Mouse (Mus musculus) bone marrow macrophage, adult 2 months (primary cell): ENCODE data around the gene Anapc4.

ENCODE experiments used
- CTCF ChIP-seq: IDR thresholded peaks from 2 replicates; pipeline ENCODE4 v1.5.1; 2012; ENCODE audit warnings: low read depth, mild to moderate bottlenecking, low read length, moderate library complexity
- POLR2A ChIP-seq: IDR thresholded peaks from 2 replicates; pipeline ENCODE4 v1.6.1; 2012; ENCODE audit warnings: mild to moderate bottlenecking, low read depth, low read length, borderline replicate concordance

- TF ChIP-seq POLR2A (no peak), CTCF (no peak)
These were observed 21.4 kb upstream of the Anapc4 start for GRCm38 (mm10) chr5:52812456-52812855.
